Mouse (Mus musculus) heart, embryonic 11.5 days (tissue): ENCODE measurements around the gene Cacna2d3. TPM values are rescaled to one million over a fixed set of nuclear protein-coding genes. Genes with fewer than 3 reads are reported as not detected.

Experiments used
- ATAC-seq: fragments of 200-750 bp; cut with Nextera tagmentation; replicated peaks from 2 replicates; pipeline ENCODE4 v1.8.0; 2017; ENCODE audit warnings: moderate library complexity; ENCODE audit not compliant: insufficient number of reproducible peaks, low FRiP score, low TSS enrichment
- H3K27ac ChIP-seq: fragments of 300-500 bp; sonication (generic); 2 replicates; pipeline ENCODE4 v1.5.1; 2014; ENCODE audit warnings: mild to moderate bottlenecking, low read depth, low read length
- H3K27me3 ChIP-seq: fragments of 300-500 bp; sonication (generic); 2 replicates; pipeline ENCODE4 v1.6.1; 2014; ENCODE audit warnings: mild to moderate bottlenecking, low read length, mixed read lengths; ENCODE audit not compliant: control insufficient read depth, insufficient read depth
- H3K36me3 ChIP-seq: fragments of 300-500 bp; sonication (generic); 2 replicates; pipeline ENCODE4 v1.6.1; 2014; ENCODE audit warnings: mild to moderate bottlenecking, low read length, moderate library complexity, mixed read lengths; ENCODE audit not compliant: control insufficient read depth, insufficient read depth
- H3K4me1 ChIP-seq: fragments of 300-500 bp; sonication (generic); 2 replicates; pipeline ENCODE4 v1.6.1; 2014; ENCODE audit warnings: low read length; ENCODE audit not compliant: control insufficient read depth, insufficient read depth
- H3K4me2 ChIP-seq: fragments of 300-500 bp; sonication (generic); 2 replicates; pipeline ENCODE4 v1.6.1; 2014; ENCODE audit warnings: mild to moderate bottlenecking, moderate library complexity
- H3K4me3 ChIP-seq: fragments of 300-500 bp; sonication (generic); 2 replicates; pipeline ENCODE4 v1.5.1; 2014; ENCODE audit warnings: low read depth, low read length
- H3K9ac ChIP-seq: fragments of 300-500 bp; sonication (generic); 2 replicates; pipeline ENCODE4 v1.6.1; 2014; ENCODE audit warnings: mild to moderate bottlenecking, low read depth, low read length, moderate library complexity
- H3K9me3 ChIP-seq: fragments of 300-500 bp; sonication (generic); replicated peaks from 2 replicates; pipeline ENCODE4 v1.6.1; 2016; ENCODE audit warnings: low read length; ENCODE audit not compliant: control insufficient read depth
- WGBS: fragments of 180-500 bp; shearing (Covaris S2); extraction: QIAGEN DNeasy Blood & Tissue Kit; methylation state at CpG from one replicate; pipeline ENCODE4 v1.1.7; 2014; ENCODE audit not compliant: insufficient replicate concordance; 5-methylcytosine and 5-hydroxymethylcytosine counted together
- polyA plus RNA-seq: library from polyadenylated mRNA; unstranded; fragments of >200 nt; fragmentation: Nextera tagmentation; extraction: Ambion mirVana; gene quantifications from 2 replicates; pipeline ENCODE4 v1.2.1, GENCODE M21; 2014

Gene Cacna2d3
- polyA plus RNA-seq, 1 experiment from 2014 or later: 2.6 TPM

DNA sequence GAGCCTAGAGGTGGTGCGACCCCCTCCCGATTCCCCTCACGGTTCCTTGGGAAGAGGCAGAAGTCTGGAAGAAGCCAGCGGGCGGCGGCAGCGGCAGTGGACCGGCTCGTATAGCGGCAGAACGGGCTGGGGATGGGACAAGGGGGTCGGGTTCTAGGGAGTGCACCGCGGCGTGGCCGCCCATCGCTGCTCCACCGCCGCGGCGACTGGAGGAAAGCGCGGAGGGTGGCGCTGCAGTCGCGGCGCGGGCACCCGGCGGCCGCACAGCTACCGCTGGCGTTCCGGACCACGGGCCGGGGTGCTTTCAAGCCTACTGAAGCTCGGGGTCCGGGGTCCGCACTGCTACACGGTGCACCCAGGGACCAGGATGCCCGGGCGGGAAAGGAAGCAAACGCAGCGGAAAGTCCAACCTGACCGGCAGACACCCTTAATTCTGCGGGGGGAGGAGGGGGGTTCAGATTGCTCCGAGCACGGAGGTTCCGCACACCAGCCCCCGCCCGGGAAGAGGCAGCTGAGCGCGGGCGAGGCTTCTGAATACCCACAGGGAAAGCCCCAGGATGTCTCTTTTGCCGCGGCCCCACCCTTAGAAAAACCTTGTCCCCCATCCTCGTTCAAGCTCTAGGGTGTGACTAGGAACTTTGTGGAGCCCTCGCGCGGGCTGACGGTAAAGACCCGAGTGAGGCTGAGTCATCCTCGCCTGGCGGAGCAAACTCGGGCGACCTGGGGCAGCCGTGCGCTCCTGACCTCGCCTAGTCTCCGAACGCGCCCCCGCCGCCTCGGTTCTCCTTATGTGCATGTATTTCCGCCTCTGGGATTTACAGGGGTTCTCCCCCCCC, 940 bp upstream of the Cacna2d3 start:
- Histone ChIP-seq H3K4me1 (peaks cover 8% of the 10 kb centered on the region; the same call in 1 of the 2 replicates), H3K27ac (peak overlapping the region; percentile 0; the same call in 1 of the 2 replicates), H3K4me3 (peak overlapping the region; percentile 70), H3K9ac (peak overlapping the region; percentile 61), H3K4me2 (peak overlapping the region; percentile 88), H3K27me3 (peaks cover 64% of the 10 kb centered on the region), H3K36me3 (no peaks in the 10 kb centered on the region), H3K9me3 (no peaks in the 10 kb centered on the region)
- ATAC-seq: peak; percentile 69
- WGBS: under 1% methylated on average over 76 of the region's 76 CpGs

DNA sequence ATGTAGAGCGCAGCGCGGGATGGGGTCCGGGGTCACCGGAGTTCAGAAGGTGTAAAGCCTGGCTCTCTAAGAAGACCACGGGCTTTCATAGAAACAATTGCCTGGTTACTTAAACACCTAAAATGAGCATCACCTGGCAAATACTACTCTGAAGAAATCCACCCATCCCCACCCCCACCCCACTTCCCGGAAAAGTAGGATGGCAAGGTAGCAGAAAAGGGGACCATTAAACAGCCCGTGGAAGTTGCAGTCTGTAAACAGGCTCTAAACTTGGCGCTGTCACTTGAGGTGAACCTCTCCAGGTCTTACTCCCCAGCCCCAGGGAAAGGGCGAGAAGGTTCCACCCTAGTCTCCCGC, 555 bp downstream of the Cacna2d3 start:
- ATAC-seq: no peak
- under 1% methylated on average over 11 of the region's 11 CpGs for WGBS

DNA sequence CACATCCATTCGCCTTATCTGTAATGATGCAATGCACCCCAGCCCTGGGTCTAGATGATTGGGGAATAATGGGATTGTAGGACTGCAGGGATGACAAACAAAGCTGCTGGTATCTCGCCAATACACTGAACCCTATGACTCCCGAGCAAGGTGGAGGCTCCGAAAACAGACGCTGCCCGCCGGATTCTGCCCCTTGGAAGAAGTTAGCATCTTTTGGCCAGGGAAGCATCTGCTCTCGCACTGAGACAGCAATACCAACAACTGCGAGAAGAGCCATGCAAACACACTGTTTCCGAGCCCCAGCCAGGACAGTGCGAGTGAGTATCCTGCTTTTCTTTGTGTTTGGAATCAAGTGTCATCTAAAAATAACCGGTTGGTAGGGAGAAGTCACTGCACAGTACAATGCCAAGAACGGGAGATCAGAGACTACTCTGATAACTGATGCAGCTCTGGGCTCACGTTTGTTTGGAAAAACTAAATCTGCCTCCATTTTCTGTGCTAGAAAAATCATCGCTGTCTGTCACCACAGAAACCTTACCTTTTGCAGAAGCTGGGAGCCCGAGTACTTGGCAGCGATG, 1.2 kb downstream of the Cacna2d3 start:
- peak overlapping the region; percentile 88 for H3K4me2 ChIP-seq

More for the DNA sequence above, 555 bp downstream of the Cacna2d3 start:
- Histone ChIP-seq H3K27ac (no peak overlapping the region), H3K9ac (peak overlapping the region; percentile 61; the same call in 1 of the 2 replicates), H3K4me1 (peaks cover 8% of the 10 kb centered on the region; the same call in 1 of the 2 replicates), H3K36me3 (no peaks in the 10 kb centered on the region), H3K9me3 (no peaks in the 10 kb centered on the region), H3K4me3 (peak overlapping the region; percentile 70), H3K4me2 (peak overlapping the region; percentile 88), H3K27me3 (peaks cover 61% of the 10 kb centered on the region)

DNA sequence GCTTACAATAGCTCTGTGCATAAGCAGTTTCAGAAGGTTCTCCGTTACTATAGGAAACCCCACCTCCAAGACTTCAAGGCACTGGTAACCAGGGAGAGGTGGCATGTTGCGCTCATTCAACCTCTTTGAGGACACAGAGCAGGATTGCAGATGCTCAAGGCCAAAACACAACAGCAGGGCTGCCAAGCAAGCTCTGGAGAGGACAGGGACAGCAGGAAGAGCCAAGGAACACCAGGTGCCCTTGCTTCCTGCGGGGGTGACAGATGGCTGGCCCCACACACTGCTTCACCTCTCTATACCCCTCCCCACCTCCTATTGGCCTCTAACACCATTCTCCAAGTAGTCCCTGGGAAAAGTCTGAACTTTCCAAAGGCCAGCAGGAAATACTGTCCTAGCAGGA, 9.0 kb downstream of the Cacna2d3 start:
- H3K4me1 ChIP-seq: peaks cover 5% of the 10 kb centered on the region
- 65% methylated on average over 3 of the region's 3 CpGs for WGBS
- peaks cover 7% of the 10 kb centered on the region; the same call in 1 of the 2 replicates for H3K27me3 ChIP-seq

More for the DNA sequence above, 1.2 kb downstream of the Cacna2d3 start:
- no peaks in the 10 kb centered on the region for H3K36me3 ChIP-seq
- H3K27me3 ChIP-seq: peaks cover 58% of the 10 kb centered on the region
- H3K4me1 ChIP-seq: peaks cover 8% of the 10 kb centered on the region; the same call in 1 of the 2 replicates
- no peak overlapping the region for H3K9ac ChIP-seq
- WGBS: 1% methylated on average over 17 of the region's 17 CpGs
- peak overlapping the region; percentile 70 for H3K4me3 ChIP-seq
- H3K9me3 ChIP-seq: no peaks in the 10 kb centered on the region
- no peak overlapping the region for H3K27ac ChIP-seq
- ATAC-seq: no peak

DNA sequence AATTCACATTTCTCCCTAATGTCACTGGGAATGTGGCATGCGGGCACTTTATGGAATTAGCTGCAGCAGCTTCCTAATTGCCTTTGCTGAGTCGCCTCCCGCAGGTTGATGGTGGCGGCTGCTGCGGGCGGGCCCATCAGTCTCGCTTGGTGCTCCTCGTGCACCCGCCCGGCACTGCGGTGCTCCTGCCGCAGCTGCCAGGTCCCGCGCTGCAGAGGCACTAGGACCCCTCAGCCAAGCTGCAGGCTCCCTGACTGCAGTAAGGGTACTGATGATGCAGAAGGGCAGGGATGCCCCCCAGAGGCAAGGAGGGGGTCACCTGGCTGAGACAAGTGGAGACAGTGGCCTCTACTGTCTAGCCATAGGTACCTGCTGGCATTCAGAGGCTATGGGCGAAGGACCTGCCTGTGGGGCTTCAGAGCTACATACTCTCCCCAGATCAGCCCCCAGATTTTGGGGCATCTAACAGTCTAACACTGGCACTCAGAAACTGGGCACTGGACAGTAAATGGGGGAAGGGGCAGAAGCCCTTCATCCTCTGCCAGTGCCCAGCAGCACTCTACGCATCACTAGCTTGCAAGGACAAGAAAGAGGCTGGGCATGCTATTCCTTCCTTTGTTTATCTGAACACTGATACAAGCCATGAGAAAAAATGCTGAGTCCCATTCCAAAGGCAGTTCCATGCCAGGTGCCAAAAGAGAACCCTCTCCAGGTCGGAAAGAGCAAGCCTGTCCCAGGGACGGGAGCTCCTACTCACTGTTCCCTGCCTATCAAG, 13.9 kb downstream of the Cacna2d3 start:
- Histone ChIP-seq H3K27me3 (peaks cover 4% of the 10 kb centered on the region; the same call in 1 of the 2 replicates), H3K9me3 (no peaks in the 10 kb centered on the region), H3K4me2 (peak overlapping the region; percentile 32; the same call in 1 of the 2 replicates), H3K27ac (no peak overlapping the region), H3K36me3 (no peaks in the 10 kb centered on the region), H3K9ac (no peak overlapping the region), H3K4me3 (no peak overlapping the region), H3K4me1 (peaks cover 7% of the 10 kb centered on the region)
- no peak for ATAC-seq
- WGBS: 40% methylated on average over 18 of the region's 18 CpGs

More for the DNA sequence above, 9.0 kb downstream of the Cacna2d3 start:
- H3K4me2 ChIP-seq: no peak overlapping the region
- no peak overlapping the region for H3K4me3 ChIP-seq
- ATAC-seq: no peak
- no peak overlapping the region for H3K9ac ChIP-seq
- H3K9me3 ChIP-seq: no peaks in the 10 kb centered on the region
- no peaks in the 10 kb centered on the region for H3K36me3 ChIP-seq
- H3K27ac ChIP-seq: no peak overlapping the region

DNA sequence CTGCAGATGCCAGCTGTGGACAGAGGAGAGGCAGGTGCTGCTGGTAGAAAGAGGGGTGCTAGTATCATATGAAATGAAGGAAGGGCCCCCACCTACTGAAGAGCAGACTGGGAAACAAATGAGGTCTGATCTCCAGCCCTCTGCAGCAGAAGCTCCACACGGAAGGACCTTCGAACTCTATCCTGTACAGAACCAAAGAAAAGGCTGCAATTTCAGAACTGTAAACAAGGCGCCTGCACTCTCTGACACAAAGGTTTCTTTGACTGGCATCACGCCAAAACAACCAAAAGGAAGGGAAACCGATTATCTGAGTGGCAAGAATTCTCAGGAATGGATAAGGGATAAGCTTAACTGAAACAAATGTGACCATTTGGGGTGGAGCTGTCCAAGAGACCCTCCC, 18.9 kb downstream of the Cacna2d3 start:
- Histone ChIP-seq H3K9me3 (no peaks in the 10 kb centered on the region), H3K4me1 (peaks cover 4% of the 10 kb centered on the region), H3K27me3 (no peaks in the 10 kb centered on the region; the same call in 1 of the 2 replicates), H3K4me3 (no peak overlapping the region), H3K4me2 (no peak overlapping the region), H3K9ac (no peak overlapping the region), H3K36me3 (no peaks in the 10 kb centered on the region), H3K27ac (no peak overlapping the region)
- ATAC-seq: 0 out of 2 replicates have a peak, but pooled peaks have one; percentile 57
- WGBS: 52% methylated on average over 5 of the region's 5 CpGs

DNA sequence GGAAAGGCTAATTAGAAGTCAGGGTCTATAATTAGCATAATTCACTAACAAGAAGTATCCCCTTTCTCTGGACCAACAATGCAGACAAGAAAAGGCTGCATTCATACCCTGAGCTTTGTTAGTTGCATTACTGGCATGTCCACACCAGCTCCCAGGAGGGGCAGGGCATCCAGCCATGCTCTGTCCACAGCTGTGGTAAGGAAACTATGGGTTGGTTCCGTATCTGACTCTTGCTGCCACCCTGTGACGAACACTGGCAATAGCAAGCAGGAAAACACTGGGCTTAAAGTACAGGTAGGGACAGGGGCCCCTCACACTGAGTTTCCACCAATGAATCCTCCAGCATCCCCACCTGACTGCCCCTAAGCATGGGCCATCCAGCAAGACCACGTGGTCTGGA, 25.5 kb downstream of the Cacna2d3 start:
- ATAC-seq: no peak
- H3K9ac ChIP-seq: no peak overlapping the region
- no peak overlapping the region for H3K4me2 ChIP-seq
- no peaks in the 10 kb centered on the region for H3K4me1 ChIP-seq
- H3K27ac ChIP-seq: no peak overlapping the region
- H3K36me3 ChIP-seq: no peaks in the 10 kb centered on the region
- 9% methylated on average over 3 of the region's 3 CpGs for WGBS
- H3K4me3 ChIP-seq: no peak overlapping the region
- H3K27me3 ChIP-seq: no peaks in the 10 kb centered on the region; the same call in 1 of the 2 replicates
- H3K9me3 ChIP-seq: no peaks in the 10 kb centered on the region

DNA sequence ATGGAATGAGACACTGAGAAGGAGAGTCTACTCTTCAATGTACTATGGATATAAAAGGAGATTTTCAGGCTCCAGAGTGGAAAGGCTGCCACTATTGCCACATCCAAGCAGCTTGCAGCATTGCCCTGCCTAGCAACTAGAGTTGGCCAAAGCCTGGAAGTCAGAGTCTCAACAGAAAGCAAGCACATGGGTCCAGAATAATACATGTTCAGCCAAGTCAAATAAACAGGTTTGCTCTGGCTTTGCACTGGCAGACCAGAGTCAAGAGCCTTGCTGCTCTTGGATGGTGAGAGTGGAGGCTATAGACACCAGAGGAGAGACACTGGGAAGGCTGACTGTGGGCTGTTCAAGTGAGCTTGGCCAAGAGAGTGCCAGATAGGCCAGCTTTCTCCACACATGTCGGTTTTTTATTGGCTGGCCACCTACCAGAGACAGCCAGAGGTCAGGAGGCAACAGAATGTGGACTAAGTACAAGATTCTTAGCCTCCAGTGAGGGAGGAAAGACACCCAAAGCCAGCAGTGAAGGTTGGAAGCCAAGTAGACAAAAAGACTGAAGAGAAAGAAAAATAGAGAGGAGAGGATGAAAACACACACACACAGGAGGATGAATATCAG, 49.1 kb downstream of the Cacna2d3 start:
- WGBS: 35% methylated on average over 1 of the region's 1 CpGs
- Histone ChIP-seq H3K9me3 (no peaks in the 10 kb centered on the region), H3K27me3 (no peaks in the 10 kb centered on the region), H3K4me1 (no peaks in the 10 kb centered on the region), H3K9ac (no peak overlapping the region), H3K27ac (no peak overlapping the region), H3K36me3 (no peaks in the 10 kb centered on the region), H3K4me3 (no peak overlapping the region), H3K4me2 (no peak overlapping the region)
- no peak for ATAC-seq
